Comparison of ENCODE assay signal across 29 mouse cellular contexts in genomic region chr10:20880251-20880650, GRCm38 (mm10).
DNase-seq lines count a peak whose midpoint lies in the region; ATAC-seq lines count a peak whose summit lies in the region.
"Had no signal": no experiment of that assay in that cellular context is flagged by ENCODE, and none has a peak within 500 bp of the region (broad histone marks: within the 10 kb centered on the region; RNA-seq: fewer than 3 reads in every experiment).

No protein-coding gene starts in this region.

- H3K4me2 ChIP-seq in forebrain, embryonic 11.5 days (ENCODE audit: low read depth, low read length, severe bottlenecking): no peak overlapping the region
- H3K4me2 ChIP-seq: embryonic facial prominence, embryonic 13.5 days; forebrain, embryonic 13.5 days; heart, embryonic 12.5 days; hindbrain, embryonic 14.5 days; kidney, embryonic 15.5 days; midbrain, embryonic 11.5 days; neural tube, embryonic 12.5 days had no signal

- peak; percentile 10 for DNase-seq in CD4-positive, CD25-positive, alpha-beta regulatory T cell, adult 2 months (ENCODE audit: low read depth, low spot score)
- peak; percentile 10 for DNase-seq in 416B (ENCODE audit: low read depth)
- no peak for DNase-seq in forebrain, embryonic 11.5 days (ENCODE audit: low spot score)
- no peak for DNase-seq in kidney, postnatal 10 days
- DNase-seq: adrenal gland, postnatal 25 days; cerebellum, adult 11-12 months; cerebellum, postnatal 10 days; heart, postnatal 4 days; kidney, adult 11 months; kidney, postnatal 36 days; left cerebral cortex, postnatal 4 days; liver, postnatal 0 days; lung, postnatal 36 days had no signal

- peaks cover 47% of the 10 kb centered on the region for H3K4me1 ChIP-seq in megakaryocyte, embryonic 14.5 days
- no peaks in the 10 kb centered on the region for H3K4me1 ChIP-seq in forebrain, embryonic 11.5 days (replicated peaks; ENCODE audit: control insufficient read depth, insufficient read depth, low read length)
- H3K4me1 ChIP-seq: embryonic facial prominence, embryonic 13.5 days; forebrain, embryonic 13.5 days; kidney, embryonic 15.5 days; neural tube, embryonic 12.5 days had no signal

- H3K27me3 ChIP-seq in megakaryocyte, embryonic 14.5 days (replicated peaks): peaks cover 20% of the 10 kb centered on the region
- no peaks in the 10 kb centered on the region for H3K27me3 ChIP-seq in forebrain, embryonic 11.5 days (ENCODE audit: control insufficient read depth, insufficient read depth, low read length)
- H3K27me3 ChIP-seq: embryonic facial prominence, embryonic 13.5 days; forebrain, embryonic 13.5 days; heart, embryonic 12.5 days; kidney, embryonic 15.5 days; liver, embryonic 12.5 days; neural tube, embryonic 12.5 days had no signal

- H3K9ac ChIP-seq in forebrain, embryonic 11.5 days (ENCODE audit: low read length): no peak overlapping the region
- H3K9ac ChIP-seq: embryonic facial prominence, embryonic 13.5 days; forebrain, embryonic 13.5 days; heart, embryonic 12.5 days; hindbrain, embryonic 14.5 days; kidney, embryonic 15.5 days; liver, embryonic 12.5 days; liver, postnatal 0 days; neural tube, embryonic 12.5 days had no signal

- WGBS in forebrain, embryonic 11.5 days: 92% methylated on average over 4 of the region's 4 CpGs

- H3K9me3 ChIP-seq in megakaryocyte, embryonic 14.5 days: no peaks in the 10 kb centered on the region
- H3K9me3 ChIP-seq in forebrain, embryonic 11.5 days (ENCODE audit: control insufficient read depth, low read length): no peaks in the 10 kb centered on the region
- H3K9me3 ChIP-seq: embryonic facial prominence, embryonic 13.5 days; forebrain, embryonic 13.5 days; heart, embryonic 12.5 days; kidney, embryonic 15.5 days; liver, embryonic 12.5 days; neural tube, embryonic 12.5 days had no signal

- no peak for ATAC-seq in CD4-positive, CD25-positive, alpha-beta regulatory T cell, adult 4 months
- ATAC-seq in megakaryocyte, adult 5-6 weeks (ENCODE audit: poor library complexity, severe bottlenecking): no peak
- ATAC-seq in megakaryocyte-erythroid progenitor cell, adult 5-6 weeks (replicated peaks; ENCODE audit: low FRiP score, low TSS enrichment, poor library complexity, severe bottlenecking): peak; percentile 35
- ATAC-seq in forebrain, embryonic 11.5 days (replicated peaks; ENCODE audit: low FRiP score): no peak
- ATAC-seq: forebrain, embryonic 13.5 days; inflammation-experienced regulatory T-cells, adult 6 months had no signal

- no peak overlapping the region for H3K27ac ChIP-seq in forebrain, embryonic 11.5 days (ENCODE audit: low read depth, low read length)
- H3K27ac ChIP-seq: embryonic facial prominence, embryonic 13.5 days; forebrain, embryonic 13.5 days; hindbrain, embryonic 14.5 days; kidney, embryonic 15.5 days; layer of hippocampus, adult 2 months; liver, embryonic 12.5 days; neural tube, embryonic 12.5 days had no signal

- peak overlapping the region; percentile 11 for H3K4me3 ChIP-seq in megakaryocyte, embryonic 14.5 days (replicated peaks)
- no peak overlapping the region for H3K4me3 ChIP-seq in forebrain, embryonic 11.5 days (ENCODE audit: low read depth, low read length)
- H3K4me3 ChIP-seq: embryonic facial prominence, embryonic 13.5 days; erythroblast, embryonic 14.5 days; forebrain, embryonic 13.5 days; heart, embryonic 12.5 days; kidney, embryonic 15.5 days; layer of hippocampus, adult 2 months; liver, embryonic 12.5 days; myocyte; neural tube, embryonic 12.5 days had no signal

- H3K36me3 ChIP-seq in megakaryocyte, embryonic 14.5 days (replicated peaks; ENCODE audit: low read length): no peaks in the 10 kb centered on the region
- H3K36me3 ChIP-seq in forebrain, embryonic 11.5 days (ENCODE audit: control insufficient read depth, insufficient read depth, low read length): no peaks in the 10 kb centered on the region
- H3K36me3 ChIP-seq: embryonic facial prominence, embryonic 13.5 days; heart, embryonic 12.5 days; kidney, embryonic 15.5 days; liver, embryonic 12.5 days; neural tube, embryonic 12.5 days had no signal

Comparison
In these comparisons a context has a peak if more than half of its experiments do, and no peak if none do; other contexts are left out.
1. DNase-seq: peak in CD4-positive, CD25-positive, alpha-beta regulatory T cell, adult 2 months (single experiment) and 416B (single experiment); none in forebrain, embryonic 11.5 days (single experiment) and kidney, postnatal 10 days (single experiment).